Mouse (Mus musculus) liver, embryonic 14.5 days (tissue): ENCODE data around the gene Pbx1. TPM values are rescaled to one million over a fixed set of nuclear protein-coding genes. Genes with fewer than 3 reads are reported as not detected.

Experiments
- ATAC-seq: fragments of 200-750 bp; cut with Nextera tagmentation; 2 replicates; pipeline ENCODE4 v1.8.0; 2017; ENCODE audit warnings: moderate number of reproducible peaks, mild to moderate bottlenecking, moderate library complexity; ENCODE audit not compliant: insufficient read depth
- DNase-seq, 3 experiments: peaks; one replicate each; pipeline ENCODE4 v3.0.0-alpha.2; 2012 to 2013; ENCODE audit warnings: low read depth in 3 of 3, low spot score in 3 of 3
- H3K27ac ChIP-seq: fragments of 300-500 bp; sonication (generic); 2 replicates; pipeline ENCODE4 v1.5.1; 2014; ENCODE audit warnings: moderate library complexity, mild to moderate bottlenecking, control low read depth, inconsistent platforms
- H3K27me3 ChIP-seq: fragments of 300-500 bp; sonication (generic); 2 replicates; pipeline ENCODE4 v1.6.1; 2014; ENCODE audit warnings: mild to moderate bottlenecking, low read length, moderate library complexity; ENCODE audit not compliant: control insufficient read depth, insufficient read depth
- H3K36me3 ChIP-seq: fragments of 300-500 bp; sonication (generic); replicated peaks from 2 replicates; pipeline ENCODE4 v1.6.1; 2014; ENCODE audit warnings: low read depth; ENCODE audit not compliant: control insufficient read depth, insufficient read depth
- H3K4me1 ChIP-seq, 2 experiments: fragments of 200-500 bp in 1 of 2; fragments of 300-500 bp in 1 of 2; sonication (generic) in 1 of 2; replicated peaks; 2 replicates each; pipeline ENCODE4 v1.6.1; 2012 to 2014; ENCODE audit warnings: antibody characterized with exemption in 1 of 2, inconsistent platforms in 1 of 2, low read length in 1 of 2; ENCODE audit not compliant: control insufficient read depth in 2 of 2, insufficient read depth in 2 of 2
- H3K4me2 ChIP-seq: fragments of 300-500 bp; sonication (generic); 2 replicates; pipeline ENCODE4 v1.6.1; 2014; ENCODE audit warnings: low read depth, mild to moderate bottlenecking, control low read depth, moderate library complexity
- H3K4me3 ChIP-seq, 2 experiments: fragments of 200-500 bp in 1 of 2; fragments of 300-500 bp in 1 of 2; sonication (generic) in 1 of 2; 2 replicates each; pipeline ENCODE4 v1.5.1; 2012 to 2014; ENCODE audit warnings: low read depth in 2 of 2, low read length in 2 of 2, mild to moderate bottlenecking in 2 of 2, control low read depth in 1 of 2, inconsistent platforms in 1 of 2, moderate library complexity in 1 of 2; ENCODE audit not compliant: insufficient read depth in 1 of 2
- H3K9ac ChIP-seq: fragments of 300-500 bp; sonication (generic); replicated peaks from 2 replicates; pipeline ENCODE4 v1.6.1; 2014; ENCODE audit warnings: mild to moderate bottlenecking, control low read depth, moderate library complexity
- H3K9me3 ChIP-seq: fragments of 300-500 bp; sonication (generic); 2 replicates; pipeline ENCODE4 v1.6.1; 2016; ENCODE audit warnings: low read length, mixed read lengths; ENCODE audit not compliant: control insufficient read depth
- CTCF ChIP-seq: IDR thresholded peaks from 2 replicates; pipeline ENCODE4 v1.5.1; 2016; ENCODE audit warnings: antibody characterized with exemption, low read depth, control low read depth
- EP300 ChIP-seq: IDR thresholded peaks from 2 replicates; pipeline ENCODE4 v1.6.1; 2016; ENCODE audit warnings: antibody characterized with exemption, low read depth
- WGBS: fragments of 180-500 bp; shearing (Covaris S2); extraction: QIAGEN DNeasy Blood & Tissue Kit; methylation state at CpG from one replicate; pipeline ENCODE4 v1.1.7; 2014; ENCODE audit not compliant: insufficient replicate concordance; 5-methylcytosine and 5-hydroxymethylcytosine counted together
- polyA plus RNA-seq, 2 experiments: library from polyadenylated mRNA; depleted of rRNA in 1 of 2; stranded (reverse) in 1 of 2; unstranded in 1 of 2; fragments of >200 nt; fragmentation: Nextera tagmentation in 1 of 2; extraction: Ambion mirVana in 1 of 2; gene quantifications; 2 replicates each; pipeline versions ENCODE4 v1.2.1 to v1.2.3; 2012 to 2014

Pbx1 gene
- polyA plus RNA-seq, 2 experiments, result 1.7 to 2.7 TPM

DNA sequence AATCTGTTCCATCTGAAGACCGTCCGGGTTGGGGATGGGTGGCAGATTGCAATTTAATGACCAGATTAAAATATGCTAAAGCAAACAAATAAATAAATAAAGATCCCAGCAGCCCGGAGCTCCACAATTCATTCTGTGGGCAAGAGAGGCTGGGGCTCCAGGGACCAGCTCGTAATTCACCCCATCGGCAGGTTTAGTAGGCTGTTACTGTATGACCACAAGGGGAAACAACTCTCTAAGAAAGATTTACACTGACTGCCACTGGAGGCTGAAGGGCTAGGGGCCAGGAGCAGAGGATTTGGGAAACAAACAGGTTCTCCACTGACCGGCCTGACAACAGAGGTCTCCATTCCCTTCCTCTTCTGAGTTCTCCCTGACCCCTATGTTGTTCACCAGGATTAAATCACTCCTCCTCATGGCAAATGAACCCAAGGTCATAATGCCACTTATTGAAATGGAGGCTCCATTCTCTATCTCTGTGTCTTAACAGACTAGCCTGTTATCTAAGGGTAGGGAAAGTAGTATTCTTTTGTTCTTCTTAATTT lies 292.9 kb downstream of the Pbx1 start:
- no peak for TF ChIP-seq CTCF
- TF ChIP-seq EP300, result no peak
- Histone ChIP-seq H3K4me3 (no peak overlapping the region), H3K4me1 (no peaks in the 10 kb centered on the region), H3K36me3 (no peaks in the 10 kb centered on the region), H3K4me2 (no peak overlapping the region), H3K9ac (no peak overlapping the region), H3K27me3 (no peaks in the 10 kb centered on the region), H3K27ac (no peak overlapping the region), H3K9me3 (no peaks in the 10 kb centered on the region)
- 55% methylated on average over 6 of the region's 6 CpGs for WGBS
- ATAC-seq (no peak), DNase-seq (no peak)

DNA sequence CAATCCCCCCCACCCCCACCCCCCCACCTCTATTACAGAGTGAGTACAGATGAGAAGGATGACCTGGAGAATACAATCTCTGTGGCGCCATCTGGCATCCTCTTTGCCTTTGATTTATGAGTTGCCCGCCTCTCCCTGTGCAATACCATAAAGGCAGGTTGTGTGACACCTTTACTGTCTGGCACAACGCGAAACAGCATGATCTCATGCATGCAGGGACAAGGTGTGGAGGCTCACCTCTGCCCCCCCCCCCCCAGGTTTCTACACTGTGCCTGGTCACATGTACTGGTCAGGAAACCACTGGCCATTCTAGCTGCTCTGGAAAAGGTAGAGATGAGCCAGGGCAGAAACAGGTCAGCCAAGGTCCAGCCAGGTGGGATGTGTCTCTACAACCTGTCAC lies 293.4 kb downstream of the Pbx1 start:
- Histone ChIP-seq H3K27me3 (no peaks in the 10 kb centered on the region), H3K27ac (no peak overlapping the region), H3K4me2 (no peak overlapping the region), H3K4me1 (no peaks in the 10 kb centered on the region), H3K36me3 (no peaks in the 10 kb centered on the region), H3K4me3 (no peak overlapping the region), H3K9me3 (no peaks in the 10 kb centered on the region), H3K9ac (no peak overlapping the region)
- ATAC-seq (no peak), DNase-seq (no peak)
- WGBS, result 49% methylated on average over 4 of the region's 4 CpGs
- no peak for TF ChIP-seq EP300
- no peak for TF ChIP-seq CTCF

DNA sequence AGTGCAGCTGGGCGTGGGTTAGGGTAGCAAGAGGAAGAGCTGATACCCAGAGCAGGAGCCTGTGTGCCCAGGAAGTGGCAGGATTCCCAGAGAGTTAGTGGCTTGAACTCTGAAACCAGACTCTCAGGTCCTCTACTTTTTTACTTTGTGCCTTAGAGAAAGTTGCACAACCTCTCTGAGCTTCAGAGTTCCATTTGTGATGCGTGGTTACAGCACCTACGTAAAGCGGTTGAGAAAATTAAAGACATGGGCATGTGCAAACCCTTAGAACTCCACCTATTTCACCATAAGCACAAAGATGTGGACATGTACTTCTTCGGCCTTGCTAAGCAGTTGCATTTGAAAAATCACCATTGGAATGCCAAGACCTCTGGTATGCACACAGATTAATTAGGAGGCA lies 294.2 kb downstream of the Pbx1 start:
- no peak overlapping the region for H3K4me3 ChIP-seq
- no peaks in the 10 kb centered on the region for H3K4me1 ChIP-seq
- TF ChIP-seq EP300 (no peak), CTCF (no peak)
- no peak overlapping the region for H3K27ac ChIP-seq
- no peak for DNase-seq
- ATAC-seq, result no peak
- 60% methylated on average over 5 of the region's 5 CpGs for WGBS
- no peak overlapping the region for H3K4me2 ChIP-seq
- H3K9ac ChIP-seq, result no peak overlapping the region
- H3K9me3 ChIP-seq, result no peaks in the 10 kb centered on the region
- H3K27me3 ChIP-seq, result no peaks in the 10 kb centered on the region
- H3K36me3 ChIP-seq, result no peaks in the 10 kb centered on the region

DNA sequence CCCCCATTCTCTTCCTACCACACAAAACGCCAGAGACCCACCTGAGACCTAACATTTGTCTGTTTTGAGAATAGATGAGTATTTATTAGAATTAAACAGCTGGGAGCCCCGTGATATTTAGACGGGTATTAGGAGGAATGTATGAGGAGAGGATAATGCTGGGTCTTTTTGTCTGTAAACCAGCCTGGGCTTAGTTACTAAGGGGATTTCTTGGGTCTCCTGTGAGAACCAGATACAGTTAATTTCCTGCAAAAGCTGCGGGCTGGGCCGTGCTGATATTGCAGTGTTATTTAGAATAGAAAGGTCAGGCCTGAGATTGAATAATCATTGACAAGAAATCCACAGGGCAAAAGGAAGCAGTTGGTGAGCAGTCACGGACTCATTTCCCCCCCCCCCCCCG lies 296.5 kb downstream of the Pbx1 start:
- Histone ChIP-seq H3K36me3 (no peaks in the 10 kb centered on the region), H3K4me2 (no peak overlapping the region), H3K27me3 (no peaks in the 10 kb centered on the region), H3K27ac (no peak overlapping the region), H3K4me3 (no peak overlapping the region), H3K9me3 (no peaks in the 10 kb centered on the region), H3K4me1 (no peaks in the 10 kb centered on the region), H3K9ac (no peak overlapping the region)
- TF ChIP-seq EP300 (no peak), CTCF (no peak)
- 50% methylated on average over 7 of the region's 7 CpGs for WGBS
- DNase-seq, result no peak
- ATAC-seq, result no peak

DNA sequence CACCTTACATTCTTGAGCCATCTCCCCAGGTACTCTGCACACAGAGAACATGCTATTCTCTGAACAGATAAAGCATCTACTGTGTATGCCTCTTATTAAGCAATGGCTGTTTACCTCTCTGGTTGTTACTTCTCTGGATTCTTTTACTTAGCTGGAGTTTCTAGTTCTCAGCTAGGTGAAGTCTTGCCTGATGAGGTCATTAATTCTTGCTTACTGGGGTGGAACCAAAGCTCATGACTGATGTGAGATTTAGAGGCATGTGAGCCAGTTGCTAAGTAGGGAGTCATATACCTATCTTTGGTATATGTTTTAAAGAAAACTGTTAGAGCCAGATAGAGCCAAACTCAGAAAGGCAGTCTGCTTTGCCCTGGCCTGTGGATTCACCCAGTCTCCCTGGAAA lies 298.4 kb downstream of the Pbx1 start:
- ATAC-seq (no peak), DNase-seq (no peak)
- Histone ChIP-seq H3K27me3 (no peaks in the 10 kb centered on the region), H3K4me3 (no peak overlapping the region), H3K4me1 (no peaks in the 10 kb centered on the region), H3K27ac (no peak overlapping the region), H3K36me3 (no peaks in the 10 kb centered on the region), H3K4me2 (no peak overlapping the region), H3K9me3 (no peaks in the 10 kb centered on the region), H3K9ac (no peak overlapping the region)
- TF ChIP-seq EP300 (no peak), CTCF (no peak)
